Mouse (Mus musculus) hindbrain, postnatal 0 days (tissue): ENCODE measurements around the gene Slc5a10. TPM values are rescaled to one million over a fixed set of nuclear protein-coding genes. Genes with fewer than 3 reads are reported as not detected.

Source experiments
- ATAC-seq: fragments of 200-750 bp; cut with Nextera tagmentation; 2 replicates; pipeline ENCODE4 v1.8.0; 2017; ENCODE audit warnings: mild to moderate bottlenecking, moderate TSS enrichment, moderate library complexity
- DNase-seq: peaks from one replicate; pipeline ENCODE4 v3.0.0-alpha.2; 2015; ENCODE audit warnings: low spot score
- H3K27ac ChIP-seq: fragments of 300-500 bp; sonication (generic); 2 replicates; pipeline ENCODE4 v1.5.1; 2014; ENCODE audit warnings: mild to moderate bottlenecking
- H3K27me3 ChIP-seq: fragments of 300-500 bp; sonication (generic); 2 replicates; pipeline ENCODE4 v1.6.1; 2014; ENCODE audit warnings: low read length, mixed read lengths; ENCODE audit not compliant: insufficient read depth
- H3K36me3 ChIP-seq: fragments of 300-500 bp; sonication (generic); 2 replicates; pipeline ENCODE4 v1.6.1; 2014; ENCODE audit warnings: low read length, mixed read lengths; ENCODE audit not compliant: insufficient read depth
- H3K4me1 ChIP-seq: fragments of 300-500 bp; sonication (generic); 2 replicates; pipeline ENCODE4 v1.6.1; 2014; ENCODE audit warnings: antibody characterized with exemption, low read length, mixed read lengths; ENCODE audit not compliant: insufficient read depth
- H3K4me2 ChIP-seq: fragments of 300-500 bp; sonication (generic); 2 replicates; pipeline ENCODE4 v1.6.1; 2014; ENCODE audit warnings: low read depth, mild to moderate bottlenecking, low read length, moderate library complexity, mixed read lengths
- H3K4me3 ChIP-seq: fragments of 300-500 bp; sonication (generic); 2 replicates; pipeline ENCODE4 v1.5.1; 2014; ENCODE audit warnings: low read length
- H3K9ac ChIP-seq: fragments of 300-500 bp; sonication (generic); replicated peaks from 2 replicates; pipeline ENCODE4 v1.6.1; 2014; ENCODE audit warnings: mild to moderate bottlenecking, low read length, moderate library complexity, mixed read lengths
- H3K9me3 ChIP-seq: fragments of 300-500 bp; sonication (generic); 2 replicates; pipeline ENCODE4 v1.6.1; 2016; ENCODE audit warnings: low read length, mixed read lengths
- CTCF ChIP-seq: IDR thresholded peaks from 2 replicates; pipeline ENCODE4 v1.5.1; 2016; ENCODE audit warnings: antibody characterized with exemption, control low read depth, low read depth
- WGBS: fragments of 180-500 bp; shearing (Covaris S2); extraction: QIAGEN DNeasy Blood & Tissue Kit; methylation state at CpG from one replicate; pipeline ENCODE4 v1.1.7; 2014; 5-methylcytosine and 5-hydroxymethylcytosine counted together
- polyA plus RNA-seq: library from polyadenylated mRNA; unstranded; fragments of >200 nt; fragmentation: Nextera tagmentation; extraction: Ambion mirVana; gene quantifications from 2 replicates; pipeline ENCODE4 v1.2.1, GENCODE M21; 2015
- total RNA-seq: library from RNA; depleted of rRNA; stranded (reverse); fragments of >200 nt; gene quantifications from 2 replicates; pipeline ENCODE4 v1.2.3, GENCODE M21; 2014

Slc5a10 gene
- total and polyA plus RNA-seq, 2 experiments from 2014 or later: 0.19 to 0.21 TPM

DNA sequence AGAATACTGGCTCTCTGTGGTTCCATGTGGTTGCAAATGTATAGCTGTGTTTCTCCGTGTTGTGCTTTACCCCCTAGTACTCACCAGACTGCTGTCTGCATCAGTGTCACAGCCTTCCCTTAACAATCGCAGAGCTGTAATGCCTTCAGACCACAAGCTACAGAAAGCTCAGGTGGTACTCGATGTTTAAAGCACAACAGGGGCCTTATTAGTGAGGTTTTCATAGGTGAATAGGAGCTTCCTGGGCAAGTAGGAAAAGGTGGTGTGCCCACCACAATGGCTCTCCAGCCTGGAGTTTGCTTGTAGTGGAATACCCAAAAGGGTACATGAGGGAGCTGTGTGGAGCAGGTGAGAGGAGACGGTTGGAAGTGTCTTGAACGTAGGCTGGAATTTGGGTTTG, 68.4 kb downstream of the Slc5a10 start:
- ATAC-seq: no peak
- H3K36me3 ChIP-seq: no peaks in the 10 kb centered on the region
- no peak overlapping the region for H3K27ac ChIP-seq
- H3K4me2 ChIP-seq: no peak overlapping the region
- TF ChIP-seq CTCF: no peak
- no peak overlapping the region for H3K9ac ChIP-seq
- no peaks in the 10 kb centered on the region for H3K4me1 ChIP-seq
- H3K4me3 ChIP-seq: no peak overlapping the region
- 94% methylated on average over 5 of the region's 5 CpGs for WGBS
- H3K9me3 ChIP-seq: no peaks in the 10 kb centered on the region
- H3K27me3 ChIP-seq: no peaks in the 10 kb centered on the region
- no peak for DNase-seq

DNA sequence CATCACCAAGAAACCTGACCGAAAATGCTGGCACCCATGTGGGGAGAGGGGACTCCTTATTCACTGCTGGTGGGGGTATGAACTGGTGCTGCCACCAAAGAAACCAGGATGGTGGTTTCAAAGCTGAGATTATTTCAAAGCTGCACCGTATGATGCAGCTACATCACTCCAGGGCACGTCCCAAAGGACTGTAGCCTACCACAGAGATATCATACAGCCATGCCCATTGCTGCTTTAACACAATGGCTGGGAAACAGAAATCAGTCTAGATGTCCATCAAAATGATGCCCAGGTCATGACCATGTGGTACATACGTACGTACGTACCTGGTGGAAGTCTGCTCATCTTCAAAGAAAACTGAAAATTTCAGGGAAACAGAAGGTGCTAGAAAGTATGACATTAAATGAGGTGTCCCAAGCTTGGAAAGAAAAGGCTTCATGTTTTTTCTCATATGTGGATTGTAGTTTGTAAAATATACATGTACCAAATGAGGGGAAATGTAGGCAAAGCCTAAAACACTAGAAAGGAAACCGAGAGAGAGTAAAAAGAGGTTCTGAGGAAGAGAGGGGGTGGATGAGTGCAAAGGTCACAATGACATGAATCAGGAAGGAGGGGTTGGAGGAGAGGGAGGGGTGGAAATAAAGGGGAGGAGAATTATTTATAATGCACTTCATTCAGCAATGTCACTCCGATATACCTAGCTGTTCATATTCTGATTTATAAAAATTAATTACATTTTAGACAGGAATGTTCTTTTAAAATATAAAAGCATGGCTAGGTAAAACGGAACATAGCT, 70.0 kb downstream of the Slc5a10 start:
- Histone ChIP-seq H3K27me3 (no peaks in the 10 kb centered on the region), H3K27ac (no peak overlapping the region), H3K4me3 (no peak overlapping the region), H3K9me3 (no peaks in the 10 kb centered on the region), H3K4me2 (no peak overlapping the region), H3K9ac (no peak overlapping the region), H3K4me1 (no peaks in the 10 kb centered on the region), H3K36me3 (no peaks in the 10 kb centered on the region)
- no peak for ATAC-seq
- WGBS: 85% methylated on average over 9 of the region's 9 CpGs
- DNase-seq: no peak
- TF ChIP-seq CTCF: no peak

DNA sequence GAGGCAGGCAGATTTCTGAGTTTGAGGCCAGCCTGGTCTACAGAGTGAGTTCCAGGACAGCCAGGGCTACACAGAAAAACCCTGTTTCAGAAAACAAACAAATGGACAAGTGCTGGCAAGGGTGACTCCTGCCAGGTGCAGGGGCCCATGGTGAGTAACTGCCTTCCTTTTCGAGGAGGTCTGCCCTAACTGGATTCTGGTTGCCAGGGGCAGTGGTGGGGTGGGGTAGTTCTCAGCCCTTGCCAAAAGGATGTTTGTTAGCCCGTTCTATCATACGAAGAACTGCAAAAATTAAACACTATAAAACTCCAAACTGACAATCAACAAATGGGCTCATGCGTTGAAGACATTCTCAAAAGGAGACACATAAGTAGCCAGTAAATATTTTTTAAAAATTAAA, 71.0 kb downstream of the Slc5a10 start:
- H3K27me3 ChIP-seq: no peaks in the 10 kb centered on the region
- no peak overlapping the region for H3K9ac ChIP-seq
- H3K36me3 ChIP-seq: no peaks in the 10 kb centered on the region
- no peak for TF ChIP-seq CTCF
- H3K9me3 ChIP-seq: no peaks in the 10 kb centered on the region
- ATAC-seq (no peak), DNase-seq (no peak)
- no peak overlapping the region for H3K27ac ChIP-seq
- no peak overlapping the region for H3K4me3 ChIP-seq
- no peak overlapping the region for H3K4me2 ChIP-seq
- 86% methylated on average over 4 of the region's 4 CpGs for WGBS
- no peaks in the 10 kb centered on the region for H3K4me1 ChIP-seq

DNA sequence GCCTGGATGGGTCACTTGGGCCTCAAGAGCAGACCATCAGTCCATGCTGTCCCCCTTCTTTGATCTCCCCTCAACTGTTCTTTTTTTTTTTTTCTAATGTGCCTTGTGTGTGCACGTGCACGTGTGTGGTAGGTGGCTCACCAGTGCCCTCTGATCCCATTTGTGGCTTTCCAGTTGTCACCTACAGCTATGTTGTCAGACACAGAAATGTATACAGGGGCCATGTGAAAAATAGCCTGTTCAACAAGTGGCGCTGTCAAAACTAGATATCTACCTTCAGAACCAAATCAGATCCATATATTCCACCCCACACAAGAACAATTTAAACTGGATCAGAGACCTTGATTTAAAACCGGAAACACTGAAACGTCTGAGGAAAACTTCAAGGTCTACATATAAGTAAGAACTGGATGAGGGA, 71.5 kb downstream of the Slc5a10 start:
- no peaks in the 10 kb centered on the region for H3K27me3 ChIP-seq
- H3K9me3 ChIP-seq: no peaks in the 10 kb centered on the region
- H3K4me2 ChIP-seq: no peak overlapping the region
- H3K36me3 ChIP-seq: no peaks in the 10 kb centered on the region
- no peaks in the 10 kb centered on the region for H3K4me1 ChIP-seq
- DNase-seq (no peak), ATAC-seq (no peak)
- no peak for TF ChIP-seq CTCF
- 94% methylated on average over 5 of the region's 5 CpGs for WGBS
- no peak overlapping the region for H3K4me3 ChIP-seq
- no peak overlapping the region for H3K9ac ChIP-seq
- no peak overlapping the region for H3K27ac ChIP-seq

GRCm38 (mm10) chr11:61648749-61649115, 71.9 kb downstream of the Slc5a10 start:
- 76% methylated on average over 7 of the region's 7 CpGs for WGBS
- ATAC-seq: no peak
- Histone ChIP-seq H3K36me3 (no peaks in the 10 kb centered on the region), H3K27me3 (no peaks in the 10 kb centered on the region), H3K9me3 (no peaks in the 10 kb centered on the region), H3K4me3 (no peak overlapping the region), H3K27ac (no peak overlapping the region), H3K4me1 (no peaks in the 10 kb centered on the region), H3K9ac (no peak overlapping the region), H3K4me2 (no peak overlapping the region)
- TF ChIP-seq CTCF: no peak
- DNase-seq: no peak

DNA sequence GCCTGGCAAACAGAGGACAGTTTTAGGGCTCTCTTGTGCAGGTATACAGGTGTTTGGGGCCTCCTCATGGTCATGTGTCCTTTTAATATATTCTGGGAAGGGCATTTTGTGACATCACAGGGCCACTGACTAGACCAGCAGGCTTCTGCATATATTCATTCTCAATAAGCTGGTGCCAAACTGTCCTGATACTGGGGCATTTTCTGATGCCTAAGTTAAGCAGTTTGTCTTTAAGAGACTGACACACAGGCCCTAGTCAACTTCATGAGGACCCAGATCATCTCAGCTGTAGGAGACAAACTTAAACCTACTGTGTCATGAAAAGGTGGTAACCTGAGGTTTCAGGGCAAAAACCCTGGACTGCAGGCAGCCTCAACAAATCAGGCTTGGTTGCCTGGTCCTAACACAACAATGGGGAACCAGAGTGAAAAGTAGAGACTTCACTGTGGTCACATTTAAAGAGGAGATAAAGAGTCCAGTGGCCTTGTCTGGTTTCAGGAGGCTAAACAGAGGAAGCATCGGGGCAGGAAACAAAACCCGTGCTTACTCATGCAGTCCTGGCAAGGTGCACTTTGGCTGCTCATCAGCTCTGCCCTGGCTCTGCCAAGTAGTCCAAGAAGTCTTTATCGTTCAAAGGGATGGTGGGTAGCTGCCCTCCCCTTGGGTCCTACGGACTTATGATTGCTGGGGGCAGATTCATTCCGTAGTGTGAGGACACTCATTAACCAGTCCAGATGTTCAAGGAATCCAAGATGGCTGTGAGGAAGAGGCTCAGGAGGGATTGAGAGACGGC, 72.5 kb downstream of the Slc5a10 start:
- Histone ChIP-seq H3K27ac (no peak overlapping the region), H3K9me3 (no peaks in the 10 kb centered on the region), H3K4me1 (no peaks in the 10 kb centered on the region), H3K4me3 (no peak overlapping the region), H3K27me3 (no peaks in the 10 kb centered on the region), H3K36me3 (no peaks in the 10 kb centered on the region), H3K4me2 (no peak overlapping the region), H3K9ac (no peak overlapping the region)
- ATAC-seq: no peak
- WGBS: 63% methylated on average over 6 of the region's 6 CpGs
- no peak for DNase-seq
- TF ChIP-seq CTCF: no peak
